Mouse (Mus musculus): ENCODE measurements around the gene Olfr1450. TPM values are rescaled to one million over a fixed set of nuclear protein-coding genes. Genes with fewer than 3 reads are reported as not detected.
"Not testable (repeated sequence)": the region's sequence is repeated elsewhere in the genome, so short reads cannot be mapped to it uniquely, and the experiment has no call there.

The Olfr1450 gene
- not detected in 2 replicates for polyA plus RNA-seq (2015; fragmentation: Nextera tagmentation; extraction: Ambion mirVana)

- no peaks in the 10 kb centered on the region for H3K4me1 ChIP-seq (replicated peaks; ENCODE audit: control insufficient read depth, insufficient read depth, low read length)
- no peaks in the 10 kb centered on the region for H3K27me3 ChIP-seq (replicated peaks; ENCODE audit: control insufficient read depth, insufficient read depth, low read length)
- 88% methylated on average over 1 of the region's 1 CpGs for WGBS
Observed at GRCm38 (mm10) chr19:12949958-12950357, at the start of gene Olfr1450. Gene Olfr1450, plus strand, starts transcription at chr19:12950258.

GRCm38 (mm10) chr19:12903643-12904042 is 46.4 kb upstream of the Olfr1450 start, which contains the start of gene Olfr1447:
Gene Olfr1447, minus strand, starts transcription at chr19:12903743.
- 96% methylated on average over 1 of the region's 1 CpGs for WGBS
- no peak within 1 kb of the TSS for H3K27ac ChIP-seq (ENCODE audit: low read length)
- no peak within 1 kb of the TSS for H3K4me2 ChIP-seq (ENCODE audit: low read length)
- H3K9ac ChIP-seq (replicated peaks; ENCODE audit: low read depth, low read length) = no peak within 1 kb of the TSS
- H3K9me3 ChIP-seq (ENCODE audit: control insufficient read depth, low read length) = no peaks in the 10 kb centered on the region
- ATAC-seq = no peak
- H3K36me3 ChIP-seq (ENCODE audit: control insufficient read depth, insufficient read depth) = no peaks in the 10 kb centered on the region
- H3K27me3 ChIP-seq (replicated peaks; ENCODE audit: control insufficient read depth, insufficient read depth, low read length) = no peaks in the 10 kb centered on the region
- H3K4me1 ChIP-seq (replicated peaks; ENCODE audit: control insufficient read depth, insufficient read depth, low read length) = no peaks in the 10 kb centered on the region
- H3K4me3 ChIP-seq (replicated peaks; ENCODE audit: low read length) = no peak within 1 kb of the TSS

More at GRCm38 (mm10) chr19:12949958-12950357, at the start of gene Olfr1450:
- Histone ChIP-seq H3K9ac (replicated peaks; ENCODE audit: low read depth, low read length) (no peak within 1 kb of the TSS), H3K9me3 (ENCODE audit: control insufficient read depth, low read length) (no peaks in the 10 kb centered on the region; the same call in 1 of the 2 replicates), H3K4me2 (ENCODE audit: low read length) (no peak within 1 kb of the TSS), H3K36me3 (ENCODE audit: control insufficient read depth, insufficient read depth) (no peaks in the 10 kb centered on the region), H3K27ac (ENCODE audit: low read length) (no peak within 1 kb of the TSS), H3K4me3 (replicated peaks; ENCODE audit: low read length) (no peak within 1 kb of the TSS)
- no peak for ATAC-seq

GRCm38 (mm10) chr19:12924319-12924718 is 25.7 kb upstream of the Olfr1450 start, which contains the start of gene Olfr1448:
Gene Olfr1448, minus strand, starts transcription at chr19:12924419.
- WGBS = 81% methylated on average over 1 of the region's 1 CpGs

GRCm38 (mm10) chr19:12930540-12930939 is 19.5 kb upstream of the Olfr1450 start, which contains the start of gene Olfr1449:
Gene Olfr1449, plus strand, starts transcription at chr19:12930840.
- Histone ChIP-seq H3K4me1 (replicated peaks; ENCODE audit: control insufficient read depth, insufficient read depth, low read length) (no peaks in the 10 kb centered on the region), H3K9ac (replicated peaks; ENCODE audit: low read depth, low read length) (no peak within 1 kb of the TSS), H3K27me3 (replicated peaks; ENCODE audit: control insufficient read depth, insufficient read depth, low read length) (no peaks in the 10 kb centered on the region), H3K4me2 (ENCODE audit: low read length) (no peak within 1 kb of the TSS), H3K36me3 (ENCODE audit: control insufficient read depth, insufficient read depth) (no peaks in the 10 kb centered on the region), H3K9me3 (ENCODE audit: control insufficient read depth, low read length) (peaks cover 2% of the 10 kb centered on the region; the same call in 1 of the 2 replicates), H3K4me3 (replicated peaks; ENCODE audit: low read length) (no peak within 1 kb of the TSS), H3K27ac (ENCODE audit: low read length) (no peak within 1 kb of the TSS)
- no peak for ATAC-seq

More at GRCm38 (mm10) chr19:12924319-12924718, 25.7 kb upstream of the Olfr1450 start, which contains the start of gene Olfr1448:
- Histone ChIP-seq H3K27ac (ENCODE audit: low read length) (no peak within 1 kb of the TSS), H3K4me1 (replicated peaks; ENCODE audit: control insufficient read depth, insufficient read depth, low read length) (no peaks in the 10 kb centered on the region), H3K9me3 (ENCODE audit: control insufficient read depth, low read length) (no peaks in the 10 kb centered on the region), H3K36me3 (ENCODE audit: control insufficient read depth, insufficient read depth) (no peaks in the 10 kb centered on the region), H3K4me3 (replicated peaks; ENCODE audit: low read length) (no peak within 1 kb of the TSS), H3K27me3 (replicated peaks; ENCODE audit: control insufficient read depth, insufficient read depth, low read length) (no peaks in the 10 kb centered on the region), H3K9ac (replicated peaks; ENCODE audit: low read depth, low read length) (no peak within 1 kb of the TSS), H3K4me2 (ENCODE audit: low read length) (no peak within 1 kb of the TSS)
- no peak for ATAC-seq

GRCm38 (mm10) chr19:12970082-12970481 is 20.0 kb downstream of the Olfr1450 start:
- H3K27ac ChIP-seq (ENCODE audit: low read length); H3K9ac ChIP-seq (replicated peaks; ENCODE audit: low read depth, low read length): not testable (repeated sequence)
- 84% methylated on average over 5 of the region's 5 CpGs for WGBS

GRCm38 (mm10) chr19:12992316-12992715 is 42.3 kb downstream of the Olfr1450 start:
- 92% methylated on average over 4 of the region's 4 CpGs for WGBS

More at GRCm38 (mm10) chr19:12970082-12970481, 20.0 kb downstream of the Olfr1450 start:
- not testable (repeated sequence) for H3K4me1 ChIP-seq (replicated peaks; ENCODE audit: control insufficient read depth, insufficient read depth, low read length); H3K36me3 ChIP-seq (ENCODE audit: control insufficient read depth, insufficient read depth); H3K4me2 ChIP-seq (ENCODE audit: low read length); ATAC-seq; H3K27me3 ChIP-seq (replicated peaks; ENCODE audit: control insufficient read depth, insufficient read depth, low read length); H3K9me3 ChIP-seq (ENCODE audit: control insufficient read depth, low read length); H3K4me3 ChIP-seq (replicated peaks; ENCODE audit: low read length)

GRCm38 (mm10) chr19:12994714-12995113 is 44.7 kb downstream of the Olfr1450 start, which contains the start of gene Olfr1451:
Gene Olfr1451, plus strand, starts transcription at chr19:12995014.
- Histone ChIP-seq H3K9me3 (ENCODE audit: control insufficient read depth, low read length) (no peaks in the 10 kb centered on the region), H3K4me2 (ENCODE audit: low read length) (no peak within 1 kb of the TSS), H3K27me3 (replicated peaks; ENCODE audit: control insufficient read depth, insufficient read depth, low read length) (no peaks in the 10 kb centered on the region), H3K4me1 (replicated peaks; ENCODE audit: control insufficient read depth, insufficient read depth, low read length) (no peaks in the 10 kb centered on the region), H3K4me3 (replicated peaks; ENCODE audit: low read length) (no peak within 1 kb of the TSS), H3K27ac (ENCODE audit: low read length) (no peak within 1 kb of the TSS), H3K9ac (replicated peaks; ENCODE audit: low read depth, low read length) (no peak within 1 kb of the TSS), H3K36me3 (ENCODE audit: control insufficient read depth, insufficient read depth) (no peaks in the 10 kb centered on the region)
- no peak for ATAC-seq
- 71% methylated on average over 2 of the region's 2 CpGs for WGBS

More at GRCm38 (mm10) chr19:12992316-12992715, 42.3 kb downstream of the Olfr1450 start:
- not testable (repeated sequence) for H3K4me2 ChIP-seq (ENCODE audit: low read length); H3K27me3 ChIP-seq (replicated peaks; ENCODE audit: control insufficient read depth, insufficient read depth, low read length); ATAC-seq; H3K4me1 ChIP-seq (replicated peaks; ENCODE audit: control insufficient read depth, insufficient read depth, low read length); H3K27ac ChIP-seq (ENCODE audit: low read length); H3K9ac ChIP-seq (replicated peaks; ENCODE audit: low read depth, low read length); H3K9me3 ChIP-seq (ENCODE audit: control insufficient read depth, low read length); H3K36me3 ChIP-seq (ENCODE audit: control insufficient read depth, insufficient read depth); H3K4me3 ChIP-seq (replicated peaks; ENCODE audit: low read length)

Other genes with a start within 250 kb of the Olfr1450 start
- 1.3 and 1.5 TPM in 2 replicates for gene Cntf, start 184.6 kb upstream of the Olfr1450 start, polyA plus RNA-seq (2015; fragmentation: Nextera tagmentation; extraction: Ambion mirVana)
- gene Zfp91, start 154.1 kb upstream of the Olfr1450 start, polyA plus RNA-seq (2015; fragmentation: Nextera tagmentation; extraction: Ambion mirVana) = 13.1 and 13.3 TPM in 2 replicates
- 0.42 and 0.92 TPM in 2 replicates for gene Lpxn, start 154.1 kb upstream of the Olfr1450 start, polyA plus RNA-seq (2015; fragmentation: Nextera tagmentation; extraction: Ambion mirVana)
- gene Gm5244, start 103.6 kb upstream of the Olfr1450 start, polyA plus RNA-seq (2015; fragmentation: Nextera tagmentation; extraction: Ambion mirVana) = not detected in 2 replicates
- gene Olfr1444, start 93.0 kb upstream of the Olfr1450 start, polyA plus RNA-seq (2015; fragmentation: Nextera tagmentation; extraction: Ambion mirVana) = not detected in 2 replicates
- not detected in 2 replicates for gene Olfr1445, start 66.4 kb upstream of the Olfr1450 start, polyA plus RNA-seq (2015; fragmentation: Nextera tagmentation; extraction: Ambion mirVana)
- not detected in 2 replicates for gene Olfr1446, start 56.7 kb upstream of the Olfr1450 start, polyA plus RNA-seq (2015; fragmentation: Nextera tagmentation; extraction: Ambion mirVana)
- gene Olfr1447, start 46.5 kb upstream of the Olfr1450 start, polyA plus RNA-seq (2015; fragmentation: Nextera tagmentation; extraction: Ambion mirVana) = not detected in 2 replicates
- gene Olfr1448, start 25.8 kb upstream of the Olfr1450 start, polyA plus RNA-seq (2015; fragmentation: Nextera tagmentation; extraction: Ambion mirVana) = not detected in 2 replicates
- gene Olfr1449, start 19.4 kb upstream of the Olfr1450 start, polyA plus RNA-seq (2015; fragmentation: Nextera tagmentation; extraction: Ambion mirVana) = not detected in 2 replicates
- not detected in 2 replicates for gene Olfr1451, start 44.8 kb downstream of the Olfr1450 start, polyA plus RNA-seq (2015; fragmentation: Nextera tagmentation; extraction: Ambion mirVana)
- gene Olfr1453, start 78.1 kb downstream of the Olfr1450 start, polyA plus RNA-seq (2015; fragmentation: Nextera tagmentation; extraction: Ambion mirVana) = not detected in 2 replicates
- gene Olfr1454, start 110.4 kb downstream of the Olfr1450 start, polyA plus RNA-seq (2015; fragmentation: Nextera tagmentation; extraction: Ambion mirVana) = not detected in 2 replicates
- not detected in 2 replicates for gene Olfr1457, start 147.6 kb downstream of the Olfr1450 start, polyA plus RNA-seq (2015; fragmentation: Nextera tagmentation; extraction: Ambion mirVana)
- not detected in 2 replicates for gene Olfr1458, start 156.5 kb downstream of the Olfr1450 start, polyA plus RNA-seq (2015; fragmentation: Nextera tagmentation; extraction: Ambion mirVana)
- 0.03 TPM in 1 of 2 replicates, not detected in the other for gene Olfr1459, start 199.3 kb downstream of the Olfr1450 start, polyA plus RNA-seq (2015; fragmentation: Nextera tagmentation; extraction: Ambion mirVana)
- not detected in 2 replicates for gene Olfr1461, start 212.7 kb downstream of the Olfr1450 start, polyA plus RNA-seq (2015; fragmentation: Nextera tagmentation; extraction: Ambion mirVana)
- not detected in 2 replicates for gene Olfr1462, start 235.5 kb downstream of the Olfr1450 start, polyA plus RNA-seq (2015; fragmentation: Nextera tagmentation; extraction: Ambion mirVana)

Data from forebrain, embryonic 16.5 days (tissue).